Mouse (Mus musculus): ENCODE data around the gene Pex6. TPM values are rescaled to one million over a fixed set of nuclear protein-coding genes. Genes with fewer than 3 reads are reported as not detected.
"Not testable (repeated sequence)": the region's sequence is repeated elsewhere in the genome, so short reads cannot be mapped to it uniquely, and the experiment has no call there.

Pex6 gene
- polyA plus RNA-seq, 1 experiment from 2014 or later: 11.6 TPM

DNA sequence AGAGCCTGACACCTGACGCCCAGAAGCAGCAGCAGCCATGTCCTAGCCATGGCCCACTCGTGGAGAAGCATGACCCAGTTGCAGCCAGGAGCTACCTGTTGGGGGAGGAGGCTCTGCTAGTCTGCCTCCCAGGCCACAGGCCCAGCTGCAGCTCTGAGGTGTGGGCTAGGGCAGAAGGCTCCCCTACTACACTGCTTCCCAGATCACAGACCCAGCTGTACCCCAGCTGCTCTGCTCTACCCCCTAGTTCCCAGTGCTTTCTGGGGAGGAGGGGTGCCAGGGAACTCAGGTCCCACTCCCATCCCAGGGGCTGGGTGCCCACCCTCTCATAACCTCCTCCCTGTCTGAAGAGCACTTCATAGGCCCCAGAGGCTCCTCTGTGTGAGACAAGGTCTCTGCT, 52.3 kb downstream of the Pex6 start, which contains the start of gene Ptcra:
TSS of gene Ptcra (minus strand) at position 169 of the 400 bp plus-strand sequence.
- Histone ChIP-seq H3K4me1 (ENCODE audit: insufficient read depth) (peaks cover 3% of the 10 kb centered on the region; the same call in 1 of the 2 replicates), H3K36me3 (replicated peaks; ENCODE audit: insufficient read depth, low read length) (no peaks in the 10 kb centered on the region), H3K27ac (ENCODE audit: low read depth) (no peak within 1 kb of the TSS), H3K9ac (replicated peaks) (no peak within 1 kb of the TSS), H3K9me3 (ENCODE audit: low read length) (no peaks in the 10 kb centered on the region), H3K4me2 (ENCODE audit: low read depth, low read length) (no peak within 1 kb of the TSS), H3K27me3 (ENCODE audit: insufficient read depth, low read length) (no peaks in the 10 kb centered on the region), H3K4me3 (ENCODE audit: low read depth, low read length) (no peak within 1 kb of the TSS)
- no peak for TF ChIP-seq CTCF (IDR thresholded peaks at IDR 0.05; ENCODE audit: low read depth)
- no peak for TF ChIP-seq EP300 (IDR thresholded peaks at IDR 0.05; ENCODE audit: low read depth)
- no peak for ATAC-seq
- 74% methylated on average over 2 of the region's 2 CpGs for WGBS (ENCODE audit: insufficient replicate concordance)
- DNase-seq: no peak

DNA sequence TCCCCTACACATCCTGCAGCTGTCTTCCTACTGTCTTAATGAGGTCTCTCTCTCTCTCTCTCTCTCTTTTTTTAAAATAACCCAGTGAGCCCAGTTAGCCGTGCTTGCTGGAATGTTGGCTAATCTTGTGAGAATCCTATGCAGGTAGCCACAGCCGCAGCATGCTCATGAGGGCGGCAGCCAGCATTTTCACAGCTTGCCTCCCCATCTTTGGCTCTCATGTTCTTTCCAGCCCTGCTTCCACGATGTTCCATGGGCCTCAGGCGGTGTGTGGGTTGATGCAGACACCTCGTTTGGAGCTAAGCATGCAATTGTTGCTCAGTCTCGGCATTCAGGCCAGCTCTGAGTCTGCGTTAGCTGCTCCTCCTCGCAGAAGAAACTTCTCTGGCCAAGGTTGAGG, 53.7 kb downstream of the Pex6 start:
- not testable (repeated sequence) for H3K9ac ChIP-seq (replicated peaks)

DNA sequence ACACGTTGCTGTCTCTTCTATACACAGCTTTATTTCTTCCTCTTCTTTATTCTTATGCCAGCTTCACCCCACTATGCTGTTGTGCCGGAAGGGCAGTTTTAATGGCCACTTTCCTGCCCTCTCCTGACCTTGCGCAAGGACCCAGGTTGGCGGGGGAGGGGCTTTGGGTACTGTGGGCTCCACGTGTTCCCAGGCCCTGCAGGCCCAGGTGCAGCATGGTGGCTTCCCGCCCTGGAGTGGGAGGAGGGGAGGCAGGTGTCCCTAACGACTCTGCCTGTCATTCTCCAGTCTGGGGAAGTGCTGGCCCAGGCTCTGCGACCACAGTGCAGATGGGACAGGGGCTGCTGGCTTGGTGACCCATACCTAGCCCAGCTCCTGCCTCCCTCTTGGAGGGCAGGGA, 56.6 kb downstream of the Pex6 start:
- Histone ChIP-seq H3K4me1 (ENCODE audit: insufficient read depth) (peaks cover 12% of the 10 kb centered on the region), H3K27me3 (ENCODE audit: insufficient read depth, low read length) (no peaks in the 10 kb centered on the region), H3K9ac (replicated peaks) (no peak overlapping the region), H3K9me3 (ENCODE audit: low read length) (no peaks in the 10 kb centered on the region), H3K4me2 (ENCODE audit: low read depth, low read length) (no peak overlapping the region), H3K27ac (ENCODE audit: low read depth) (no peak overlapping the region), H3K36me3 (replicated peaks; ENCODE audit: insufficient read depth, low read length) (no peaks in the 10 kb centered on the region), H3K4me3 (ENCODE audit: low read depth, low read length) (no peak overlapping the region)
- WGBS (ENCODE audit: insufficient replicate concordance): 40% methylated on average over 8 of the region's 8 CpGs
- TF ChIP-seq CTCF (IDR thresholded peaks at IDR 0.05; ENCODE audit: low read depth): no peak
- DNase-seq: peak; percentile 66
- ATAC-seq: 0 out of 2 replicates have a peak, but pooled peaks have one; percentile 21

More for the DNA sequence above, 53.7 kb downstream of the Pex6 start:
- not testable (repeated sequence) for DNase-seq; H3K4me2 ChIP-seq (ENCODE audit: low read depth, low read length); H3K27me3 ChIP-seq (ENCODE audit: insufficient read depth, low read length); H3K27ac ChIP-seq (ENCODE audit: low read depth); H3K4me1 ChIP-seq (ENCODE audit: insufficient read depth); H3K9me3 ChIP-seq (ENCODE audit: low read length); H3K36me3 ChIP-seq (replicated peaks; ENCODE audit: insufficient read depth, low read length); ATAC-seq; H3K4me3 ChIP-seq (ENCODE audit: low read depth, low read length)
- WGBS (ENCODE audit: insufficient replicate concordance): 75% methylated on average over 8 of the region's 9 CpGs

DNA sequence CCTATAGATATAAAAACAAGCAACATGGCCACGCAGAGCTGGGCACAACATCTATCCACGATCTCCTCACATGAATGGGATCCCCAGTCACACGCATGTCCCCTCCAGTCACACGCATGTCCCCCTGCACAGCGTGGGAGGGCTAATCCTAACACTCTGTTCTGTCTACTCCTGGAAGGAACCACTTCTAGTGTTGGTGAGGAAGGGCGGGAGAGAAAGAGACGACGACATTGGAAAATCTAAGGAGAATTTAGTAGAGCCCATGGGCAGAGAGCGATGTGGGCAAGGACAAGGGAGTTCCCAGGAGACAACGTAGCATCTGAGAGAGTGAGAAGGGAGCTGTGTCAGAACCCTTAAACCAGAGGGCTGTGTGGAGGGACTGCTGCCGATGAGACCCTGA, 59.3 kb downstream of the Pex6 start:
- Histone ChIP-seq H3K4me3 (ENCODE audit: low read depth, low read length) (no peak overlapping the region), H3K36me3 (replicated peaks; ENCODE audit: insufficient read depth, low read length) (peaks cover 6% of the 10 kb centered on the region), H3K9me3 (ENCODE audit: low read length) (no peaks in the 10 kb centered on the region), H3K4me2 (ENCODE audit: low read depth, low read length) (no peak overlapping the region), H3K27me3 (ENCODE audit: insufficient read depth, low read length) (no peaks in the 10 kb centered on the region), H3K4me1 (ENCODE audit: insufficient read depth) (peaks cover 19% of the 10 kb centered on the region), H3K9ac (replicated peaks) (no peak overlapping the region), H3K27ac (ENCODE audit: low read depth) (no peak overlapping the region)
- DNase-seq: no peak
- no peak for TF ChIP-seq EP300 (IDR thresholded peaks at IDR 0.05; ENCODE audit: low read depth)
- TF ChIP-seq CTCF (IDR thresholded peaks at IDR 0.05; ENCODE audit: low read depth): no peak
- WGBS (ENCODE audit: insufficient replicate concordance): 89% methylated on average over 11 of the region's 11 CpGs
- ATAC-seq: no peak

DNA sequence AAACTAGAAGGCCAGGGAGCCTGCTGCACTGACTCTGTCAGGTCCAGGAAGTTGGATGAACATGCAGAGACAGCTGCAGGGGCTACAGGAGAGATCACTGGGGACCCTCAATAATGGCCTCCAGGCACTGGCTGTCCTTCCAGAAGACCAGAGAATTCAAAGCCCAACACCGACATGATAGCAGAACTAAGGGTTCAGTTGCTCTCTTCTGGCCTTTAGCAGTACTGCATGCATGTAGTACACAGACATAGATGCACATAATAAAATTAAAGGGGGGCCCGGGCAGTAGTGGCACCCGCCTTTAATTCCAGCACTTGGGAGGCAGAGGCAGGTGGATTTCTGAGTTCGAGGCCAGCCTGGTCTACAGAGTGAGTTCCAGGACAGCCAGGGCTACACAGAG, 59.8 kb downstream of the Pex6 start:
- Histone ChIP-seq H3K9ac (replicated peaks) (no peak overlapping the region), H3K36me3 (replicated peaks; ENCODE audit: insufficient read depth, low read length) (peaks cover 10% of the 10 kb centered on the region), H3K4me2 (ENCODE audit: low read depth, low read length) (no peak overlapping the region), H3K4me1 (ENCODE audit: insufficient read depth) (peaks cover 19% of the 10 kb centered on the region), H3K27me3 (ENCODE audit: insufficient read depth, low read length) (no peaks in the 10 kb centered on the region), H3K4me3 (ENCODE audit: low read depth, low read length) (no peak overlapping the region), H3K27ac (ENCODE audit: low read depth) (no peak overlapping the region), H3K9me3 (ENCODE audit: low read length) (no peaks in the 10 kb centered on the region)
- no peak for DNase-seq
- no peak for ATAC-seq
- TF ChIP-seq CTCF (IDR thresholded peaks at IDR 0.05; ENCODE audit: low read depth) (peak; percentile 49), EP300 (IDR thresholded peaks at IDR 0.05; ENCODE audit: low read depth) (no peak)
- 74% methylated on average over 4 of the region's 4 CpGs for WGBS (ENCODE audit: insufficient replicate concordance)

DNA sequence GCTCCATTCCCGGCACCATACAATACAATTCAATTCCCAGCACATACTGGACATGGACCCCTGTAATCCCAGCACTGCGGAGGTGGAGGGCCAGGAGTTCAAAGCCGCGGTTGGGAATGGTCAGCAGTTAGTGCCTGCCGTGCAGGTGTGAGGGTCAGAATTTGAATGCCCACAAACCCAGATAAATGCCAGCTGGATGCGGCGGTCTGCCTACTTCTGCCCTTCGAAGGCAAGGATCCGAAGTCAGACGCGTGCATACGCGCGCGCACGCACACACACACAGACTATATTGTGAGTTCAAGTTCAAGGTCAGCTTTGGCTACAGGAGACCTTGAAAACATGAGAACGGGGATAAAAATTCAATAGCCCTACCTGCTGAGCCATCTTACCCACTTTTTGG, 60.4 kb downstream of the Pex6 start:
- ATAC-seq: no peak
- Histone ChIP-seq H3K9me3 (ENCODE audit: low read length) (no peaks in the 10 kb centered on the region), H3K36me3 (replicated peaks; ENCODE audit: insufficient read depth, low read length) (peaks cover 15% of the 10 kb centered on the region), H3K4me1 (ENCODE audit: insufficient read depth) (peaks cover 19% of the 10 kb centered on the region), H3K27ac (ENCODE audit: low read depth) (peak overlapping the region; percentile 90; the same call in 1 of the 2 replicates), H3K27me3 (ENCODE audit: insufficient read depth, low read length) (no peaks in the 10 kb centered on the region), H3K4me2 (ENCODE audit: low read depth, low read length) (peak overlapping the region; percentile 90), H3K9ac (replicated peaks) (peak overlapping the region; percentile 90), H3K4me3 (ENCODE audit: low read depth, low read length) (peak overlapping the region; percentile 80; the same call in 1 of the 2 replicates)
- no peak for DNase-seq
- TF ChIP-seq CTCF (IDR thresholded peaks at IDR 0.05; ENCODE audit: low read depth): no peak
- no peak for TF ChIP-seq EP300 (IDR thresholded peaks at IDR 0.05; ENCODE audit: low read depth)
- 67% methylated on average over 17 of the region's 17 CpGs for WGBS (ENCODE audit: insufficient replicate concordance)

DNA sequence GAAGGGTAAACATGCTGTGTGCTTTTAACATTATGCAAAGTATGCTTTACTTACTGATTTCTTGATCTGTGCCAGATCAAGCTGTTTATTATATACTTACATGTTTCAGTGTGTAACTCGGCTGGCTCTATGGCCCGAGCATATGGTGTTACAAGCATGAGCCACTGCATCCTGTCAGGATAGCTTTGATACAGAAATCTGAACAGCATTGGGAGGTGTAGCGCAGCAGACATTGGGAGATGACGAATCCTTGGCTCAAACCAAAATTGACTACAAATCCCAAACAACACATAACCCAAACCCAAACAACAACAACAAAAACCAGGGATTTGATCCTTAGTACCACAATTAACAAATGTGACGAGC, 60.8 kb downstream of the Pex6 start:
- peak overlapping the region; percentile 90 for H3K9ac ChIP-seq (replicated peaks)
- no peaks in the 10 kb centered on the region for H3K27me3 ChIP-seq (ENCODE audit: insufficient read depth, low read length)
- TF ChIP-seq CTCF (IDR thresholded peaks at IDR 0.05; ENCODE audit: low read depth): no peak
- TF ChIP-seq EP300 (IDR thresholded peaks at IDR 0.05; ENCODE audit: low read depth): no peak
- H3K4me3 ChIP-seq (ENCODE audit: low read depth, low read length): peak overlapping the region; percentile 80
- H3K27ac ChIP-seq (ENCODE audit: low read depth): peak overlapping the region; percentile 90
- peaks cover 15% of the 10 kb centered on the region for H3K36me3 ChIP-seq (replicated peaks; ENCODE audit: insufficient read depth, low read length)
- whole genome bisulfite sequencing (ENCODE audit: insufficient replicate concordance): 7% methylated on average over 5 of the region's 5 CpGs
- no peaks in the 10 kb centered on the region for H3K9me3 ChIP-seq (ENCODE audit: low read length)
- H3K4me1 ChIP-seq (ENCODE audit: insufficient read depth): peaks cover 19% of the 10 kb centered on the region
- DNase-seq: no peak
- peak overlapping the region; percentile 90 for H3K4me2 ChIP-seq (ENCODE audit: low read depth, low read length)
- peak; percentile 14 for ATAC-seq
